Mouse (Mus musculus): ENCODE results near the gene Unc5c. TPM values are rescaled to one million over a fixed set of nuclear protein-coding genes. Genes with fewer than 3 reads are reported as not detected.

The Unc5c gene
- total and polyA plus RNA-seq, 3 experiments = not detected

DNA sequence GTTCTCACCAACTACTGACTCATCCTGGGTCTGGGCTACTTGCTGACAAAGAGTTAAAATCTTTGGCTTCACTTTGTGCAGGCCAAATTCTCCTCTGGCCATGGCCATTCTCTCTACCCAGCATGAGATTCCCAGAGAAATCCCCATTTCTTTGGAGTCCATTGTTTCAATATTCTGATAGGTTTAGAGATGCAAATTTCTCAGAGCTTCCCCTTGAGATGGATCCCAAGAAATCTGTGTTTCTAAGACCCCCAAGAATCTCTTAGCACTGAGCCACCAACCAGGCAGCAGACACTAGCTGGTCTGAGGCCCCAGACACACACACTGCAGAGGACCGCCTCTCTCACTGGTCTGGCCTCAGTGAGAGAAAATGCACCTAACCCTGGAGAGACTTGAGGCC lies 384.2 kb downstream of the Unc5c start:
- H3K4me3 ChIP-seq (ENCODE audit: control insufficient read depth in 1 of 2, insufficient read depth in 1 of 2, low read depth in 2 of 2, low read length in 2 of 2) = no peak overlapping the region
- H3K4me1 ChIP-seq (ENCODE audit: control insufficient read depth in 1 of 2, insufficient read depth in 2 of 2, low read length in 2 of 2) = no peaks in the 10 kb centered on the region
- no peak for DNase-seq (ENCODE audit: low read depth, low spot score)
- H3K27me3 ChIP-seq (ENCODE audit: control insufficient read depth in 1 of 2, insufficient read depth in 2 of 2, low read length in 2 of 2) = no peaks in the 10 kb centered on the region
- no peak overlapping the region for H3K9ac ChIP-seq (ENCODE audit: control insufficient read depth, low read depth, low read length, poor library complexity, severe bottlenecking)
- no peak overlapping the region for H3K27ac ChIP-seq (ENCODE audit: control insufficient read depth, low read depth, low read length)
- no peaks in the 10 kb centered on the region for H3K36me3 ChIP-seq (ENCODE audit: control insufficient read depth in 1 of 2, insufficient read depth in 2 of 2, low read length in 2 of 2)
- H3K9me3 ChIP-seq (replicated peaks; ENCODE audit: insufficient read depth, low read length) = no peaks in the 10 kb centered on the region
- no peaks in the 10 kb centered on the region for H3K79me2 ChIP-seq (ENCODE audit: control insufficient read depth, insufficient read depth, low read length, poor library complexity)
- TF ChIP-seq NELFE (IDR thresholded peaks at IDR 0.05; ENCODE audit: low read depth, low read length) (no peak), HCFC1 (IDR thresholded peaks at IDR 0.05; ENCODE audit: low read depth, low read length) (no peak), ZNF384 (IDR thresholded peaks at IDR 0.05; ENCODE audit: low read depth, low read length) (no peak), JUND (IDR thresholded peaks at IDR 0.05; ENCODE audit: low read depth, low read length) (no peak)

- TF ChIP-seq MAX (IDR thresholded peaks at IDR 0.05; ENCODE audit: low read length) = no peak
- TF ChIP-seq POLR2A (IDR thresholded peaks at IDR 0.05; ENCODE audit: control insufficient read depth in 1 of 2, insufficient read depth in 1 of 2, low read depth in 1 of 2, low read length in 2 of 2, poor library complexity in 1 of 2) = no peak
- TF ChIP-seq SMC3 (IDR thresholded peaks at IDR 0.05; ENCODE audit: low read depth, low read length) = no peak
- no peak for TF ChIP-seq TBP (IDR thresholded peaks at IDR 0.05; ENCODE audit: low read depth, low read length)
- TF ChIP-seq ZKSCAN1 (IDR thresholded peaks at IDR 0.05; ENCODE audit: low read depth, low read length) = no peak
- TF ChIP-seq KAT2A (conservative IDR thresholded peaks at IDR 0.05; ENCODE audit: low read depth, low read length) = no peak
- no peak for TF ChIP-seq MYB (IDR thresholded peaks at IDR 0.05; ENCODE audit: low read depth, low read length)
- no peak for TF ChIP-seq E2F4 (IDR thresholded peaks at IDR 0.05; ENCODE audit: borderline replicate concordance, low read depth, low read length)
- TF ChIP-seq TCF12 (IDR thresholded peaks at IDR 0.05; ENCODE audit: low read depth, low read length) = no peak
- TF ChIP-seq UBTF (IDR thresholded peaks at IDR 0.05; ENCODE audit: borderline replicate concordance, insufficient read depth, low read depth, low read length) = no peak
- TF ChIP-seq ZC3H11A (IDR thresholded peaks at IDR 0.05; ENCODE audit: low read depth, low read length) = no peak
- TF ChIP-seq MAFK (IDR thresholded peaks at IDR 0.05; ENCODE audit: borderline replicate concordance, low read depth, low read length) = no peak
- no peak for TF ChIP-seq ELF1 (IDR thresholded peaks at IDR 0.05; ENCODE audit: low read depth, low read length)
- no peak for TF ChIP-seq POLR2AphosphoS2 (IDR thresholded peaks at IDR 0.05; ENCODE audit: low read length)
- TF ChIP-seq TAL1 (IDR thresholded peaks at IDR 0.05; ENCODE audit: low read length) = no peak
- no peak for TF ChIP-seq HCFC1 (IDR thresholded peaks at IDR 0.05; ENCODE audit: low read depth, low read length)
- TF ChIP-seq JUND (IDR thresholded peaks at IDR 0.05; ENCODE audit: low read depth, low read length) = no peak
- TF ChIP-seq NELFE (IDR thresholded peaks at IDR 0.05; ENCODE audit: low read depth, low read length) = no peak
- TF ChIP-seq GABPA (IDR thresholded peaks at IDR 0.05; ENCODE audit: low read depth, low read length) = no peak
- H3K36me3 ChIP-seq (ENCODE audit: control insufficient read depth in 1 of 2, insufficient read depth in 2 of 2, low read length in 2 of 2) = no peaks in the 10 kb centered on the region
Observed at GRCm38 (mm10) chr3:141850141-141850540, 385.1 kb downstream of the Unc5c start.

More at GRCm38 (mm10) chr3:141850141-141850540, 385.1 kb downstream of the Unc5c start:
- Histone ChIP-seq H3K27me3 (ENCODE audit: control insufficient read depth in 1 of 2, insufficient read depth in 2 of 2, low read length in 2 of 2) (no peaks in the 10 kb centered on the region), H3K4me1 (ENCODE audit: control insufficient read depth in 1 of 2, insufficient read depth in 2 of 2, low read length in 2 of 2) (no peaks in the 10 kb centered on the region), H3K4me3 (ENCODE audit: control insufficient read depth in 1 of 2, insufficient read depth in 1 of 2, low read depth in 2 of 2, low read length in 2 of 2) (no peak overlapping the region), H3K9ac (ENCODE audit: control insufficient read depth, low read depth, low read length, poor library complexity, severe bottlenecking) (no peak overlapping the region), H3K9me3 (replicated peaks; ENCODE audit: insufficient read depth, low read length) (no peaks in the 10 kb centered on the region), H3K79me2 (ENCODE audit: control insufficient read depth, insufficient read depth, low read length, poor library complexity) (no peaks in the 10 kb centered on the region), H3K27ac (ENCODE audit: control insufficient read depth, low read depth, low read length) (no peak overlapping the region)
- no peak for DNase-seq (ENCODE audit: low read depth, low spot score)
